Mouse (Mus musculus) kidney, embryonic 16.5 days (tissue): ENCODE results near the gene Cyp11a1. TPM values are rescaled to one million over a fixed set of nuclear protein-coding genes. Genes with fewer than 3 reads are reported as not detected.

ENCODE experiments used
- ATAC-seq: fragments of 200-750 bp; cut with Nextera tagmentation; 2 replicates; pipeline ENCODE4 v1.8.0; 2017; ENCODE audit warnings: moderate TSS enrichment; ENCODE audit not compliant: low FRiP score, low TSS enrichment
- H3K27ac ChIP-seq: fragments of 300-500 bp; sonication (generic); 2 replicates; pipeline ENCODE4 v1.5.1; 2014; ENCODE audit warnings: low read length
- H3K27me3 ChIP-seq: fragments of 300-500 bp; sonication (generic); 2 replicates; pipeline ENCODE4 v1.6.1; 2014; ENCODE audit warnings: low read length, control low read depth, mixed read lengths; ENCODE audit not compliant: insufficient read depth
- H3K36me3 ChIP-seq: fragments of 300-500 bp; sonication (generic); 2 replicates; pipeline ENCODE4 v1.6.1; 2014; ENCODE audit warnings: low read length, control low read depth, mixed read lengths; ENCODE audit not compliant: insufficient read depth
- H3K4me1 ChIP-seq: fragments of 300-500 bp; sonication (generic); 2 replicates; pipeline ENCODE4 v1.6.1; 2014; ENCODE audit warnings: low read length, control low read depth, mixed read lengths; ENCODE audit not compliant: insufficient read depth
- H3K4me2 ChIP-seq: fragments of 300-500 bp; sonication (generic); replicated peaks from 2 replicates; pipeline ENCODE4 v1.6.1; 2014; ENCODE audit warnings: low read depth, low read length
- H3K4me3 ChIP-seq: fragments of 300-500 bp; sonication (generic); 2 replicates; pipeline ENCODE4 v1.5.1; 2014; ENCODE audit warnings: mild to moderate bottlenecking, low read length
- H3K9ac ChIP-seq: fragments of 300-500 bp; sonication (generic); replicated peaks from 2 replicates; pipeline ENCODE4 v1.6.1; 2014; ENCODE audit warnings: low read length
- H3K9me3 ChIP-seq: fragments of 300-500 bp; sonication (generic); 2 replicates; pipeline ENCODE4 v1.6.1; 2016; ENCODE audit warnings: low read length, control low read depth
- WGBS: fragments of 180-500 bp; shearing (Covaris S2); extraction: QIAGEN DNeasy Blood & Tissue Kit; methylation state at CpG from one replicate; pipeline ENCODE4 v1.1.7; 2014; 5-methylcytosine and 5-hydroxymethylcytosine counted together
- polyA plus RNA-seq: library from polyadenylated mRNA; unstranded; fragments of >200 nt; fragmentation: Nextera tagmentation; extraction: Ambion mirVana; gene quantifications from 2 replicates; pipeline ENCODE4 v1.2.1, GENCODE M21; 2015

The Cyp11a1 gene
- polyA plus RNA-seq, 1 experiment from 2014 or later: 45.7 TPM

DNA sequence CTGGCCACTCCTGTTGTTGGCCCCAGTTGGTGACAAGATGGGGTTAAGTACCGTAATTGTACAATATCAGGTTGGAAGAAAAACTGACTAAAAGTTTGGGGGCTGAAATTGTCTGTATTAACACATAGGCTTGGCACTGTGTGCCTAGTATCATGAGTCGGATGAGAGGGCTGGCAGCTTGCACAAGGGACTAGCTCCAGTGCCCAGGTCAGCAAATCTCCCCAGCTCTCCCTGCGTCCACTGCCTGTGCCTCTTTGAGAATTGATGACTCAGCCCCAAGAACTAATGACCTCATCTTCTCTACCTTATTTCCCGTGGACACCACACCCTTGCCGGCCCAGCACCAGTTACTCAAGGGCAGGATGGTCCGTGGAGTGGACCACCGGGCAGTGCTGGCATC lies 43.6 kb downstream of the Cyp11a1 start:
- H3K4me2 ChIP-seq: no peak overlapping the region
- WGBS: 65% methylated on average over 7 of the region's 7 CpGs
- no peak overlapping the region for H3K27ac ChIP-seq
- no peak overlapping the region for H3K9ac ChIP-seq
- no peaks in the 10 kb centered on the region for H3K9me3 ChIP-seq
- H3K36me3 ChIP-seq: no peaks in the 10 kb centered on the region
- no peaks in the 10 kb centered on the region; the same call in 1 of the 2 replicates for H3K27me3 ChIP-seq
- peaks cover 12% of the 10 kb centered on the region; the same call in 1 of the 2 replicates for H3K4me1 ChIP-seq
- no peak for ATAC-seq
- H3K4me3 ChIP-seq: no peak overlapping the region

DNA sequence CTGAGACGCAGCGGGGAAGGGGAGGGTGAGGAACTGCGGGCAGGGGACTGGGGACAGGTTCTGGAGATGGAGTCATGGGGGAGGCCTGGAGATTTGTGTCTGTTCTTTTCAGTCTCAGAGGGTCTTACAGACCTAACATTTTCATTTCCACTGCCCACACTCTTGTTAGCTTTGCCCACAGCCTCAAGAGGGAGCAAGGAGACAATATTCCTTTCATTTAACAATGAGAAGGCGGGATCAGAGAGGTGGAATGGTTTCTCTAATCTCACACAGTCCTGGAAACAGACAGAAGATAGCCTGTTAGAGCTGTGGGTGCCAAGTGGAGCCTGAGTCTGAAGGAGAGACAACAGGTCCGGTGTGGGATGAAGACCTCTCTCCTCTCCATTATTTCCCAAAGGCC lies 45.7 kb downstream of the Cyp11a1 start:
- ATAC-seq: no peak
- 36% methylated on average over 5 of the region's 5 CpGs for WGBS
- Histone ChIP-seq H3K9ac (no peak overlapping the region), H3K36me3 (no peaks in the 10 kb centered on the region), H3K4me3 (no peak overlapping the region), H3K27ac (no peak overlapping the region), H3K27me3 (no peaks in the 10 kb centered on the region; the same call in 1 of the 2 replicates), H3K4me2 (no peak overlapping the region), H3K9me3 (no peaks in the 10 kb centered on the region), H3K4me1 (peaks cover 16% of the 10 kb centered on the region)

DNA sequence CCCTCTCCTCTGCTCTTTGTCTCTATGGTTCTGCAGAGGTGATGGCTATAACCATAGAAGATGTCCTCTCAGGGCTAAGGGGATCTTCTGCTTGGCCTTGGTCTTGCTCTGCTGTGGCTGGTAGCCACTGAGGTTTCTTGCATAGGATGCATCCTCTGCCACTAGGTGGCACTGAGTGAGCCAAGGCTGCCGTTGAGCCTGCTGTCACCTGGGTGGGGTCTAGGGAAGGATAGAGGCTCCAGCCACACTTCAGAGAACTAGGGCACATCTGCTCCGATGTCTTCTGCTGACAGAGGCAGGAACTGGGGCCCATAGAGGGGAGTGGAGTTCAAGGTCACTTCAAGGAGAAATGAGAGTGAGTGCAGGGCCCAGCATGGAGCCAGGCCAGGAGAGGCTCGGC lies 46.9 kb downstream of the Cyp11a1 start:
- no peak overlapping the region for H3K27ac ChIP-seq
- no peak overlapping the region for H3K9ac ChIP-seq
- 15% methylated on average over 3 of the region's 3 CpGs for WGBS
- H3K27me3 ChIP-seq: no peaks in the 10 kb centered on the region; the same call in 1 of the 2 replicates
- H3K4me1 ChIP-seq: peaks cover 16% of the 10 kb centered on the region
- H3K4me2 ChIP-seq: no peak overlapping the region
- H3K36me3 ChIP-seq: no peaks in the 10 kb centered on the region
- peak; percentile 49 for ATAC-seq
- H3K4me3 ChIP-seq: no peak overlapping the region
- H3K9me3 ChIP-seq: no peaks in the 10 kb centered on the region

DNA sequence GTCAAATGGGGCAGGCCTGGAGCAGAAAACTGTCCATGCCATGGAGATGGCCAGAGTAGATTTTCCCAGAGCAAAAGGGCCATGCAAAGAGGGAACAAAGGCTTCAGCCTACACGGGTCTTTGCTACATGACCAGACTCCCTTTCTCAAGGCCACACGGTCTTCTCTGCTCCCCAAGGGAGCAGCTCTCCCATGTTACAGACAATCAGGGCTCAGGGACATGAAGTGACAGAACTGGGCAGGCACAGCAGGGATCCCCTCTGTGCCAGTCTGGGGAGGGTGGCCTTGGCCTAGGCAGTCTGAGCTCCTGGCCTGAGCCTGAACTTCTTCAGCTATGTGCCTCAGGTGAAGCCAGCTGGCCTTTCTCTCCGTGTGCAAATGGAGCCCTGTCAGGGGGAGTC lies 47.3 kb downstream of the Cyp11a1 start:
- ATAC-seq: no peak; the same call in 1 of the 2 replicates
- H3K9ac ChIP-seq: no peak overlapping the region
- no peaks in the 10 kb centered on the region for H3K36me3 ChIP-seq
- H3K9me3 ChIP-seq: no peaks in the 10 kb centered on the region
- 45% methylated on average over 3 of the region's 3 CpGs for WGBS
- no peak overlapping the region for H3K4me3 ChIP-seq
- no peak overlapping the region for H3K4me2 ChIP-seq
- peak overlapping the region; percentile 51; the same call in 1 of the 2 replicates for H3K27ac ChIP-seq
- no peaks in the 10 kb centered on the region; the same call in 1 of the 2 replicates for H3K27me3 ChIP-seq
- H3K4me1 ChIP-seq: peaks cover 16% of the 10 kb centered on the region

DNA sequence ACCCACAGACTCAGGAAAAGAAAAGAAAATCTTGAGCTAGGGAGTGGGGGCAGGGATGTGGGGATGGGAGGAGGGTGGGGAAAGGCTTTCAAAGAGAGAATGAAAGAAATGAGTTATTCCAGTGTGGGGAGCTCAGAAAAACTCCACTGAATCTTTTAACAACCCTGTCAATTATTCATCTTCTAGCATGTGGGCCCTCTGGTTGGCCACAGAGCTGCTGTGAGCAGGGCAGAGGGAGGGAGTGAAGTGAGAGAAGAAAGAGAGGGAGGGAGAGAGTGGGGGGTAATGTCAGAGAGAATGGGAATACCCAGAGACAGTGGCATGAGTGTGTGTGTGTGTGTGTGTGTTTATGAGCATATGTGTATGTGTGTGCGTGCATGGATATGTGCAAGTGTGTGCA lies 47.8 kb downstream of the Cyp11a1 start:
- WGBS: 95% methylated on average over 1 of the region's 1 CpGs
- 0 out of 2 replicates have a peak overlapping the region, but pooled peaks have one; percentile 51 for H3K27ac ChIP-seq

DNA sequence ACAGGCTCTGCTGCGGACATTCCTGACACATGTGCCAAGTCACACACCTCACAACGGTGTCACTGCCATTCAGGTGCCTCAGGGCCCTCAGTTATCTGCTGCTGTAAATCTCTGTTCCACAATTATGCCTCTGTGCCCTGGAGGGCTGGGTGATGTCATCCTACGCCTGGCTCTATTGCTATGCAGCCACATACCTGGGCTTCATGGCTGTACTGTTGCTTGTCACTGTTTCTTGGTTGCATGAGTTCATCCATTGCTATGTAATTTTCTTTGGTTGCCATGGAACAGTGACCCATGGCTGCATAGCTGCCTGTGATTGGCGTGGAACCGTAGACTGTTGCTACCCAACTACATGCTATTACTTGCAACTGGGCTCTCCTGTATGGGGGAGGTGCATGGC lies 49.5 kb downstream of the Cyp11a1 start:
- Histone ChIP-seq H3K27ac (no peak overlapping the region), H3K4me3 (no peak overlapping the region), H3K4me2 (no peak overlapping the region), H3K4me1 (peaks cover 16% of the 10 kb centered on the region), H3K9ac (no peak overlapping the region), H3K36me3 (no peaks in the 10 kb centered on the region), H3K27me3 (peaks cover under 1% of the 10 kb centered on the region; the same call in 1 of the 2 replicates), H3K9me3 (no peaks in the 10 kb centered on the region)
- 0 out of 2 replicates have a peak, but pooled peaks have one; percentile 29 for ATAC-seq
- 57% methylated on average over 5 of the region's 5 CpGs for WGBS

More for the DNA sequence above, 47.8 kb downstream of the Cyp11a1 start:
- Histone ChIP-seq H3K36me3 (no peaks in the 10 kb centered on the region), H3K4me1 (peaks cover 16% of the 10 kb centered on the region), H3K4me3 (no peak overlapping the region), H3K9me3 (no peaks in the 10 kb centered on the region), H3K27me3 (no peaks in the 10 kb centered on the region; the same call in 1 of the 2 replicates), H3K4me2 (no peak overlapping the region), H3K9ac (no peak overlapping the region)
- ATAC-seq: no peak

DNA sequence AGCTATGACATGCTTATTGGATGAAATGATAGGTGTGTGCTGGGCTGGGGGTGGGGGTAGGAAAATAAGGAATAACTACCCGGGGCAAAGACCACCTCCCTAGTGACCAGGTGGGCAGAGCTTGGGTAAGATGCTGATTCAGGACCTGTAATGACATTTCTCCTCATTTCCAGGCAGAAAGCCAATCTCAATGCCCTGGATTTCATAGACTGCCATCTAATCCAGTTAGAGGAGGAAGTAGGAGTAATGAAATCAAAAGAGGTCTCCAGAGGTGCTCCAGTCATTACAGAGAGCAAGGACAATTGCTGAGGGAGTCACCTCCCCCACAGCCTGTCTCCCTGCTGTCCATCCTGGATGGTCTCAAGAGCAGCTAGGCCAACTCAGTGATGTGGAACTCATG lies 53.7 kb downstream of the Cyp11a1 start:
- Histone ChIP-seq H3K4me3 (no peak overlapping the region), H3K27ac (no peak overlapping the region), H3K4me2 (no peak overlapping the region), H3K9me3 (no peaks in the 10 kb centered on the region), H3K9ac (no peak overlapping the region), H3K36me3 (no peaks in the 10 kb centered on the region), H3K4me1 (peaks cover 8% of the 10 kb centered on the region), H3K27me3 (peaks cover 3% of the 10 kb centered on the region; the same call in 1 of the 2 replicates)
- WGBS: 42% methylated on average over 1 of the region's 1 CpGs
- ATAC-seq: no peak

DNA sequence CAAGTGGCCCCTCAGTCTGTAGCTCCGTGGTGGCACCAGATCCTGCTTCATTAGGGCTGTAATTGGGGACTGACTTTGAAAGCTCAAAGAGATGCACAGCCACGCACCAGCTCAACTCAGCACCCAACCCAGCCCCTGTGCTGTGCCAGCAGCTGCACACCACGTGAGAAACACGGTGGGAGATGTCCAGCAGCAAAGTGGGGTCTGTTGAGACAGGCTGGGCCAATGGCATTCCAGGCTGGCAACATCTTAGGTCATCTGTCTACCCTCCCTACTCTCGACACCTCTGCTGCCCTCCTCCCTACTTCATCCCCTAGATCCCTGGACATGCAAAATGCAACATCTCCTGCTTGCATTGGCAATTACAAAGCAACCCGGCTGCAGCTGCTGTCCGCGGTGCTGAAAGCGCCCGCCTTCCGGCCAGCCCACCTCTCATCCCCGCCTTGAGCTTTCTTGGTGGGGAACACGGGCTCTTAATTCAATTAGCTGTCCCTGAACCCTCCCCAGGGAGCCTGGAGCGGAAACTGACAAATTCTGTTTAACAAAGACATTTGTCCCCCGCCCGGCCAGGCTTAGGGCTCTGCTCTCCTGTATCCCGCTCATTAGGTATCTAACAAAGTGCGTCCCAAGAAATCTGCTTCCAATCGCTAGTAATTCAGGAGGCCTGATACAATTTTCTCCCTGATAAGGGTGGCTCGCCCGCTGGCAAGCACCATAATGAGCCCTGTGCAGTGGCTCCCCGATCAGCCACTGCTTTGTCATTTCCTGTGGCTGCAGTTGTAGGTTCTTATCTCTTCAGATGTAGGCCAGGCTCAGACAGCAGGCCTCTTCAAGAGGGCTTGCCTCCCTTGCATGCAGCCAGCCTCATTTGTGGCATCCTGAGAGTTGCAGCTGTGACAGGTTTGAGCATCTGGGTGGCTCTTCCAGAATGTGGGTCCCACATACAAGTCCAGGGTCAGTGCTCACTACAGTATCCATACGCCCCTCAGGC lies 54.8 kb downstream of the Cyp11a1 start:
- WGBS: 17% methylated on average over 23 of the region's 23 CpGs
- Histone ChIP-seq H3K27me3 (peaks cover 3% of the 10 kb centered on the region; the same call in 1 of the 2 replicates), H3K9ac (no peak overlapping the region), H3K27ac (no peak overlapping the region), H3K9me3 (no peaks in the 10 kb centered on the region), H3K36me3 (no peaks in the 10 kb centered on the region), H3K4me3 (no peak overlapping the region), H3K4me1 (peaks cover 3% of the 10 kb centered on the region; the same call in 1 of the 2 replicates), H3K4me2 (no peak overlapping the region)
- no peak for ATAC-seq

DNA sequence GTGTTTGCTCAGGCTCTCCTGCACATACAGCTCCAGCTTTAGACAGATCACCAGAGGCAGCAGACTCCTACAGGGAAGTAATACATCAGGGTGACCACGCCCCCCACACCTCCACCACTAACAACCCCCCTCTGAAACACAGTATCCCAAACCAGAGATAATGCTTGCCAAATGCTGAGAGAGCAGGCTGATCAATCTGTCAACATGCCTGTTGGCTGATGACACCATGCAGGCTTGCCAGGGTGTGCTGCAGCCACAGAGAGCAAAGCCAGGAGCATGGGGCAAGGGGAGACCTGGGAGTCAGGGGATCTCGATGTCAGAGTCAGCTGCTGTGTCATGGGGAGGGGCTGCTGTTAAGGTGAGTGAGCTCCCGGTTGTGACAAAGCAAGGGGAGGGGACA lies 57.3 kb downstream of the Cyp11a1 start, which contains the start of gene Stra6:
TSS of gene Stra6 (plus strand) at position 258 of the 400 bp plus-strand sequence.
- Histone ChIP-seq H3K9me3 (no peaks in the 10 kb centered on the region), H3K36me3 (no peaks in the 10 kb centered on the region), H3K4me1 (no peaks in the 10 kb centered on the region), H3K27me3 (peaks cover 3% of the 10 kb centered on the region; the same call in 1 of the 2 replicates), H3K4me3 (no peak within 1 kb of the TSS), H3K4me2 (no peak within 1 kb of the TSS), H3K9ac (no peak within 1 kb of the TSS), H3K27ac (no peak within 1 kb of the TSS)
- 12% methylated on average over 3 of the region's 3 CpGs for WGBS
- ATAC-seq: no peak

DNA sequence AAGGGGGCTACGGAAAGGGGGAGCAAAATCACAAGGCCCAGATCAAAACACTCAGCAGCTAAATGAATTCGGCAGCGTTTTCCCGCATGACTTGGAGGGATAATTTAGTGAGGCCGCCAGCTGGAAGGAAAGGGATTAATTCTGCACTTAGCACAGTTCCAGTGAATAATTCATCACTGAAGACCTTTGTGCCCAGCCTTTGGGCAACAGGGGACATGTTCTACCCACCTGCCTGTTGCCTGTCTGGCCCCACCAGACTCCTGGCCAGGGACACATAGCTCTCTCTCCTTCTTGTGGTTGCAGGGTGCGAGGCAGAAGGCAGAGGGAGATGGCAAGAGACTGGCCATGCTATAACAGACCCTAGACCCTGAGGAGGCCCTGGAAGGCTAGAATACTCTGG lies 59.3 kb downstream of the Cyp11a1 start:
- 45% methylated on average over 6 of the region's 6 CpGs for WGBS
- Histone ChIP-seq H3K9me3 (no peaks in the 10 kb centered on the region), H3K4me1 (no peaks in the 10 kb centered on the region), H3K36me3 (no peaks in the 10 kb centered on the region), H3K27me3 (peaks cover 3% of the 10 kb centered on the region; the same call in 1 of the 2 replicates), H3K9ac (no peak overlapping the region), H3K27ac (no peak overlapping the region), H3K4me3 (no peak overlapping the region), H3K4me2 (no peak overlapping the region)
- ATAC-seq: no peak
